Mouse (Mus musculus): ENCODE measurements around the gene Galnt7. TPM values are rescaled to one million over a fixed set of nuclear protein-coding genes. Genes with fewer than 3 reads are reported as not detected.

Galnt7 gene
- total and polyA plus RNA-seq, 3 experiments = 11.1 to 138 (median 18.5) TPM

- DNase-seq (ENCODE audit: low read depth, low spot score) = peak; percentile 67
- TF ChIP-seq ZC3H11A (IDR thresholded peaks at IDR 0.05; ENCODE audit: low read depth, low read length) = no peak
- no peak for TF ChIP-seq POLR2AphosphoS5 (IDR thresholded peaks at IDR 0.05; ENCODE audit: borderline replicate concordance, low read depth, low read length)
- TF ChIP-seq MAFK (IDR thresholded peaks at IDR 0.05; ENCODE audit: borderline replicate concordance, low read depth, low read length) = 0 out of 2 replicates have a peak, but pooled peaks have one; percentile 26
- TF ChIP-seq USF1 (IDR thresholded peaks at IDR 0.05; ENCODE audit: low read depth, low read length) = no peak
- peak; percentile 79 for TF ChIP-seq ELF1 (IDR thresholded peaks at IDR 0.05; ENCODE audit: low read depth, low read length)
- TF ChIP-seq ZMIZ1 (IDR thresholded peaks at IDR 0.05; ENCODE audit: low read depth, low read length) = no peak
- TF ChIP-seq ETS1 (IDR thresholded peaks at IDR 0.05; ENCODE audit: low read depth, low read length) = peak; percentile 78
- no peak for TF ChIP-seq POLR2AphosphoS2 (IDR thresholded peaks at IDR 0.05; ENCODE audit: low read length)
- TF ChIP-seq CHD2 (IDR thresholded peaks at IDR 0.05; ENCODE audit: low read length) = no peak
- no peak for TF ChIP-seq RAD21 (IDR thresholded peaks at IDR 0.05; ENCODE audit: low read depth, low read length)
- peak; percentile 80 for TF ChIP-seq GATA1 (IDR thresholded peaks at IDR 0.05; ENCODE audit: low read depth, low read length)
- no peak for TF ChIP-seq POLR2A (IDR thresholded peaks at IDR 0.05; ENCODE audit: control insufficient read depth in 1 of 2, insufficient read depth in 1 of 2, low read depth in 1 of 2, low read length in 2 of 2, poor library complexity in 1 of 2)
- TF ChIP-seq TCF12 (IDR thresholded peaks at IDR 0.05; ENCODE audit: low read depth, low read length) = 0 out of 2 replicates have a peak, but pooled peaks have one; percentile 32
- TF ChIP-seq ZKSCAN1 (IDR thresholded peaks at IDR 0.05; ENCODE audit: low read depth, low read length) = no peak
- peak; percentile 95 for TF ChIP-seq BHLHE40 (IDR thresholded peaks at IDR 0.05; ENCODE audit: borderline replicate concordance, low read depth, low read length)
- no peak for TF ChIP-seq USF2 (IDR thresholded peaks at IDR 0.05; ENCODE audit: borderline replicate concordance in 1 of 2, insufficient read depth in 1 of 2, low read depth in 1 of 2, low read length in 2 of 2)
- peak; percentile 74 for TF ChIP-seq RCOR1 (IDR thresholded peaks at IDR 0.05; ENCODE audit: low read depth, low read length)
- TF ChIP-seq MEF2A (IDR thresholded peaks at IDR 0.05; ENCODE audit: extremely low read depth, insufficient replicate concordance, low read depth, low read length, poor library complexity, severe bottlenecking) = no peak
- TF ChIP-seq NRF1 (IDR thresholded peaks at IDR 0.05; ENCODE audit: insufficient read depth, low read depth, low read length, poor library complexity, severe bottlenecking) = no peak
- TF ChIP-seq SMC3 (IDR thresholded peaks at IDR 0.05; ENCODE audit: low read depth, low read length) = no peak
- no peak for TF ChIP-seq NELFE (IDR thresholded peaks at IDR 0.05; ENCODE audit: low read depth, low read length)
- TF ChIP-seq MAZ (IDR thresholded peaks at IDR 0.05; ENCODE audit: low read depth, low read length) = no peak
- TF ChIP-seq UBTF (IDR thresholded peaks at IDR 0.05; ENCODE audit: borderline replicate concordance, insufficient read depth, low read depth, low read length) = no peak
- no peak for TF ChIP-seq CTCF (IDR thresholded peaks at IDR 0.05 in 2 of 3, conservative IDR thresholded peaks at IDR 0.05 in 1 of 3; ENCODE audit: control insufficient read depth in 1 of 3, insufficient read depth in 1 of 3, low read depth in 2 of 3, low read length in 3 of 3, poor library complexity in 1 of 3, severe bottlenecking in 1 of 3)
- TF ChIP-seq MAX (IDR thresholded peaks at IDR 0.05; ENCODE audit: low read length) = no peak; the same call in 1 of the 2 replicates
- peak; percentile 22; the same call in 1 of the 2 replicates for TF ChIP-seq TAL1 (IDR thresholded peaks at IDR 0.05; ENCODE audit: low read length)
- peak; percentile 49; the same call in 1 of the 2 replicates for TF ChIP-seq MYC (IDR thresholded peaks at IDR 0.05; ENCODE audit: low read depth, low read length)
- peak; percentile 63 to 78 for TF ChIP-seq EP300 (IDR thresholded peaks at IDR 0.05; ENCODE audit: low read depth in 1 of 2, low read length in 2 of 2)
- TF ChIP-seq CHD1 (IDR thresholded peaks at IDR 0.05; ENCODE audit: low read depth, low read length) = no peak
- no peak for TF ChIP-seq HCFC1 (IDR thresholded peaks at IDR 0.05; ENCODE audit: low read depth, low read length)
- TF ChIP-seq TBP (IDR thresholded peaks at IDR 0.05; ENCODE audit: low read depth, low read length) = no peak
- peak; percentile 41; the same call in 1 of the 2 replicates for TF ChIP-seq MXI1 (IDR thresholded peaks at IDR 0.05; ENCODE audit: low read depth, low read length)
- TF ChIP-seq MYB (IDR thresholded peaks at IDR 0.05; ENCODE audit: low read depth, low read length) = no peak
- TF ChIP-seq ZNF384 (IDR thresholded peaks at IDR 0.05; ENCODE audit: low read depth, low read length) = peak; percentile 63; the same call in 1 of the 2 replicates
- no peaks in the 10 kb centered on the region for H3K9me3 ChIP-seq (replicated peaks; ENCODE audit: insufficient read depth, low read length)
- 0 out of 2 replicates have a peak, but pooled peaks cover 1% of the 10 kb centered on the region for H3K79me2 ChIP-seq (ENCODE audit: control insufficient read depth, insufficient read depth, low read length, poor library complexity)
- peak overlapping the region; percentile 41 for H3K9ac ChIP-seq (ENCODE audit: control insufficient read depth, low read depth, low read length, poor library complexity, severe bottlenecking)
- H3K4me3 ChIP-seq (ENCODE audit: control insufficient read depth in 1 of 2, insufficient read depth in 1 of 2, low read depth in 2 of 2, low read length in 2 of 2) = peak overlapping the region; percentile 14 to 15; a peak in 3 of 4 replicates
- H3K27me3 ChIP-seq (ENCODE audit: control insufficient read depth in 1 of 2, insufficient read depth in 2 of 2, low read length in 2 of 2) = no peaks in the 10 kb centered on the region
- peak overlapping the region; percentile 56 for H3K27ac ChIP-seq (ENCODE audit: control insufficient read depth, low read depth, low read length)
- H3K36me3 ChIP-seq (ENCODE audit: control insufficient read depth in 1 of 2, insufficient read depth in 2 of 2, low read length in 2 of 2) = peaks cover 0 to 30% of the 10 kb centered on the region in 2 experiments; a peak in 2 of 4 replicates
- peaks cover 16 to 32% of the 10 kb centered on the region in 2 experiments for H3K4me1 ChIP-seq (ENCODE audit: control insufficient read depth in 1 of 2, insufficient read depth in 2 of 2, low read length in 2 of 2)
Measured at GRCm38 (mm10) chr8:57594175-57594885, 58.5 kb downstream of the Galnt7 start.

Measured in MEL (cell line).